Mouse (Mus musculus): Measurements from ENCODE around the gene C5ar1. TPM values are rescaled to one million over a fixed set of nuclear protein-coding genes. Genes with fewer than 3 reads are reported as not detected.
A peak's percentile ranks its signal among the peaks of the same experiment; 100 is the strongest.

Gene C5ar1
- total and polyA plus RNA-seq, 3 experiments = not detected

- Histone ChIP-seq H3K9me3 (replicated peaks; ENCODE audit: insufficient read depth, low read length) (no peaks in the 10 kb centered on the region), H3K36me3 (ENCODE audit: control insufficient read depth in 1 of 2, insufficient read depth in 2 of 2, low read length in 2 of 2) (peaks cover 0 to 14% of the 10 kb centered on the region in 2 experiments; a peak in 3 of 4 replicates), H3K79me2 (ENCODE audit: control insufficient read depth, insufficient read depth, low read length, poor library complexity) (peaks cover 16% of the 10 kb centered on the region), H3K27ac (ENCODE audit: control insufficient read depth, low read depth, low read length) (no peak overlapping the region), H3K27me3 (ENCODE audit: control insufficient read depth in 1 of 2, insufficient read depth in 2 of 2, low read length in 2 of 2) (no peaks in the 10 kb centered on the region), H3K4me1 (ENCODE audit: control insufficient read depth in 1 of 2, insufficient read depth in 2 of 2, low read length in 2 of 2) (peaks cover 3 to 20% of the 10 kb centered on the region in 2 experiments; a peak in 3 of 4 replicates), H3K9ac (ENCODE audit: control insufficient read depth, low read depth, low read length, poor library complexity, severe bottlenecking) (no peak overlapping the region), H3K4me3 (ENCODE audit: control insufficient read depth in 1 of 2, insufficient read depth in 1 of 2, low read depth in 2 of 2, low read length in 2 of 2) (no peak overlapping the region)
- TF ChIP-seq ELF1 (IDR thresholded peaks at IDR 0.05; ENCODE audit: low read depth, low read length) (no peak), SIN3A (IDR thresholded peaks at IDR 0.05; ENCODE audit: low read length) (no peak), E2F4 (IDR thresholded peaks at IDR 0.05; ENCODE audit: borderline replicate concordance, low read depth, low read length) (no peak), MYC (IDR thresholded peaks at IDR 0.05; ENCODE audit: low read depth, low read length) (no peak), ETS1 (IDR thresholded peaks at IDR 0.05; ENCODE audit: low read depth, low read length) (no peak), USF1 (IDR thresholded peaks at IDR 0.05; ENCODE audit: low read depth, low read length) (no peak), MYB (IDR thresholded peaks at IDR 0.05; ENCODE audit: low read depth, low read length) (no peak), POLR2AphosphoS2 (IDR thresholded peaks at IDR 0.05; ENCODE audit: low read length) (no peak), ZNF384 (IDR thresholded peaks at IDR 0.05; ENCODE audit: low read depth, low read length) (no peak), POLR2A (IDR thresholded peaks at IDR 0.05; ENCODE audit: control insufficient read depth in 1 of 2, insufficient read depth in 1 of 2, low read depth in 1 of 2, low read length in 2 of 2, poor library complexity in 1 of 2) (no peak; a peak in 1 of 4 replicates), ZMIZ1 (IDR thresholded peaks at IDR 0.05; ENCODE audit: low read depth, low read length) (no peak), ZKSCAN1 (IDR thresholded peaks at IDR 0.05; ENCODE audit: low read depth, low read length) (no peak), ZC3H11A (IDR thresholded peaks at IDR 0.05; ENCODE audit: low read depth, low read length) (no peak), MEF2A (IDR thresholded peaks at IDR 0.05; ENCODE audit: extremely low read depth, insufficient replicate concordance, low read depth, low read length, poor library complexity, severe bottlenecking) (no peak)
- no peak for DNase-seq (ENCODE audit: low read depth, low spot score)
These were observed 21.4 kb upstream of the C5ar1 start for GRCm38 (mm10) chr7:16280721-16281120.

GRCm38 (mm10) chr7:16274922-16275890 lies 15.9 kb upstream of the C5ar1 start:
- peaks cover 3 to 23% of the 10 kb centered on the region in 2 experiments; a peak in 3 of 4 replicates for H3K4me1 ChIP-seq (ENCODE audit: control insufficient read depth in 1 of 2, insufficient read depth in 2 of 2, low read length in 2 of 2)
- TF ChIP-seq USF1 (IDR thresholded peaks at IDR 0.05; ENCODE audit: low read depth, low read length) (peak; percentile 43; the same call in 1 of the 2 replicates), NELFE (IDR thresholded peaks at IDR 0.05; ENCODE audit: low read depth, low read length) (peak; percentile 41; the same call in 1 of the 2 replicates), ZMIZ1 (IDR thresholded peaks at IDR 0.05; ENCODE audit: low read depth, low read length) (no peak), GABPA (IDR thresholded peaks at IDR 0.05; ENCODE audit: low read depth, low read length) (no peak), HCFC1 (IDR thresholded peaks at IDR 0.05; ENCODE audit: low read depth, low read length) (peak; percentile 31; the same call in 1 of the 2 replicates), ZKSCAN1 (IDR thresholded peaks at IDR 0.05; ENCODE audit: low read depth, low read length) (no peak), MYB (IDR thresholded peaks at IDR 0.05; ENCODE audit: low read depth, low read length) (peak; percentile 93), UBTF (IDR thresholded peaks at IDR 0.05; ENCODE audit: borderline replicate concordance, insufficient read depth, low read depth, low read length) (no peak), E2F4 (IDR thresholded peaks at IDR 0.05; ENCODE audit: borderline replicate concordance, low read depth, low read length) (no peak), MAX (IDR thresholded peaks at IDR 0.05; ENCODE audit: low read length) (peak; percentile 67; the same call in 1 of the 2 replicates), ELF1 (IDR thresholded peaks at IDR 0.05; ENCODE audit: low read depth, low read length) (peak; percentile 40; the same call in 1 of the 2 replicates), SIN3A (IDR thresholded peaks at IDR 0.05; ENCODE audit: low read length) (peak; percentile 92), POLR2AphosphoS5 (IDR thresholded peaks at IDR 0.05; ENCODE audit: borderline replicate concordance, low read depth, low read length) (no peak; the same call in 1 of the 2 replicates), MYC (IDR thresholded peaks at IDR 0.05; ENCODE audit: low read depth, low read length) (peak; percentile 62), MAZ (IDR thresholded peaks at IDR 0.05; ENCODE audit: low read depth, low read length) (peak; percentile 89; the same call in 1 of the 2 replicates), MXI1 (IDR thresholded peaks at IDR 0.05; ENCODE audit: low read depth, low read length) (peak; percentile 79), GATA1 (IDR thresholded peaks at IDR 0.05; ENCODE audit: low read depth, low read length) (peak; percentile 87), MEF2A (IDR thresholded peaks at IDR 0.05; ENCODE audit: extremely low read depth, insufficient replicate concordance, low read depth, low read length, poor library complexity, severe bottlenecking) (no peak), POLR2A (IDR thresholded peaks at IDR 0.05; ENCODE audit: control insufficient read depth in 1 of 2, insufficient read depth in 1 of 2, low read depth in 1 of 2, low read length in 2 of 2, poor library complexity in 1 of 2) (peak; percentile 45 to 53; a peak in 3 of 4 replicates), MAFK (IDR thresholded peaks at IDR 0.05; ENCODE audit: borderline replicate concordance, low read depth, low read length) (0 out of 2 replicates have a peak, but pooled peaks have one; percentile 28), BHLHE40 (IDR thresholded peaks at IDR 0.05; ENCODE audit: borderline replicate concordance, low read depth, low read length) (peak; percentile 52)

More at GRCm38 (mm10) chr7:16274922-16275890, 15.9 kb upstream of the C5ar1 start:
- H3K27me3 ChIP-seq (ENCODE audit: control insufficient read depth in 1 of 2, insufficient read depth in 2 of 2, low read length in 2 of 2) = no peaks in the 10 kb centered on the region
- H3K79me2 ChIP-seq (ENCODE audit: control insufficient read depth, insufficient read depth, low read length, poor library complexity) = peaks cover 35% of the 10 kb centered on the region
- no peaks in the 10 kb centered on the region for H3K9me3 ChIP-seq (replicated peaks; ENCODE audit: insufficient read depth, low read length)
- peak; percentile 92 for DNase-seq (ENCODE audit: low read depth, low spot score)
- peaks cover 0 to 13% of the 10 kb centered on the region in 2 experiments; a peak in 2 of 4 replicates for H3K36me3 ChIP-seq (ENCODE audit: control insufficient read depth in 1 of 2, insufficient read depth in 2 of 2, low read length in 2 of 2)
- peak overlapping the region; percentile 97 for H3K9ac ChIP-seq (ENCODE audit: control insufficient read depth, low read depth, low read length, poor library complexity, severe bottlenecking)
- peak overlapping the region; percentile 81 to 88 for H3K4me3 ChIP-seq (ENCODE audit: control insufficient read depth in 1 of 2, insufficient read depth in 1 of 2, low read depth in 2 of 2, low read length in 2 of 2)
- H3K27ac ChIP-seq (ENCODE audit: control insufficient read depth, low read depth, low read length) = peak overlapping the region; percentile 99
